Mouse (Mus musculus) granulocyte monocyte progenitor cell, adult 5-6 weeks (primary cell): ENCODE data around the gene Glrb. TPM values are rescaled to one million over a fixed set of nuclear protein-coding genes. Genes with fewer than 3 reads are reported as not detected.
A peak's percentile ranks its signal among the peaks of the same experiment; 100 is the strongest.

Source experiments
- ATAC-seq: replicated peaks from 2 replicates; pipeline ENCODE4 v1.8.0; 2016; ENCODE audit warnings: mild to moderate bottlenecking, moderate TSS enrichment, inconsistent platforms; ENCODE audit not compliant: poor library complexity, severe bottlenecking
- total RNA-seq, 2 experiments: library from RNA; stranded (forward) in 1 of 2; stranded (reverse) in 1 of 2; fragments of 200-712, 200-1000 nt in 1 of 2; fragments of >200 nt in 1 of 2; fragmentation: Nextera tagmentation in 1 of 2; gene quantifications; 2 replicates each; pipeline ENCODE4 v1.2.3; 2014 to 2017

Gene Glrb
- total RNA-seq (2014; fragmentation: Nextera tagmentation) (0.11 TPM in 1 of 2 replicates, not detected in the other), total RNA-seq (2017) (not detected in 2 replicates)

- peak; percentile 67 for ATAC-seq
Measured at GRCm38 (mm10) chr3:80913111-80913778, at the start of gene Glrb. Gene Glrb, minus strand, starts transcription at chr3:80913660.

- no peak for ATAC-seq
Measured at GRCm38 (mm10) chr3:80959965-80960364, 46.5 kb upstream of the Glrb start.

GRCm38 (mm10) chr3:80958591-80958990 lies 45.1 kb upstream of the Glrb start:
- ATAC-seq: peak; percentile 90

GRCm38 (mm10) chr3:80913779-80914284 lies 372 bp upstream of the Glrb start:
- ATAC-seq: no peak

- no peak for ATAC-seq
Measured at GRCm38 (mm10) chr3:80894745-80895480, 18.5 kb downstream of the Glrb start.

- ATAC-seq: no peak
Measured at GRCm38 (mm10) chr3:80894328-80894727, 19.1 kb downstream of the Glrb start.

- no peak for ATAC-seq
Measured at GRCm38 (mm10) chr3:80893055-80893690, 20.3 kb downstream of the Glrb start.

- ATAC-seq: no peak
Measured at GRCm38 (mm10) chr3:80891087-80891486, 22.4 kb downstream of the Glrb start.

- ATAC-seq: no peak
Measured at GRCm38 (mm10) chr3:80885174-80885573, 28.3 kb downstream of the Glrb start.

- ATAC-seq: no peak
Measured at GRCm38 (mm10) chr3:80883601-80884000, 29.9 kb downstream of the Glrb start.

GRCm38 (mm10) chr3:80880660-80881293 lies 32.7 kb downstream of the Glrb start:
- no peak for ATAC-seq

GRCm38 (mm10) chr3:80878571-80878970 lies 34.9 kb downstream of the Glrb start:
- no peak for ATAC-seq

GRCm38 (mm10) chr3:80874690-80875353 lies 38.6 kb downstream of the Glrb start:
- ATAC-seq: no peak

GRCm38 (mm10) chr3:80874081-80874480 lies 39.4 kb downstream of the Glrb start:
- ATAC-seq: no peak

- no peak for ATAC-seq
Measured at GRCm38 (mm10) chr3:80871472-80872171, 41.8 kb downstream of the Glrb start.

- no peak for ATAC-seq
Measured at GRCm38 (mm10) chr3:80867328-80867727, 46.1 kb downstream of the Glrb start.

GRCm38 (mm10) chr3:80852912-80853507 lies 60.5 kb downstream of the Glrb start:
- no peak for ATAC-seq

GRCm38 (mm10) chr3:80850947-80851346 lies 62.5 kb downstream of the Glrb start:
- no peak for ATAC-seq

- no peak for ATAC-seq
Measured at GRCm38 (mm10) chr3:80845634-80846033, 67.8 kb downstream of the Glrb start.
